Mouse (Mus musculus): ENCODE data around the gene H2afx.
A peak's percentile ranks its signal among the peaks of the same experiment; 100 is the strongest.
"Not testable (repeated sequence)": the region's sequence is repeated elsewhere in the genome, so short reads cannot be mapped to it uniquely, and the experiment has no call there.

Gene H2afx

GRCm38 (mm10) chr9:44334396-44335330 lies at the start of gene H2afx:
Gene H2afx (plus strand): TSS chr9:44334694.
- DNase-seq (ENCODE audit: low spot score in 2 of 2): peak; percentile 99 to 100

DNA sequence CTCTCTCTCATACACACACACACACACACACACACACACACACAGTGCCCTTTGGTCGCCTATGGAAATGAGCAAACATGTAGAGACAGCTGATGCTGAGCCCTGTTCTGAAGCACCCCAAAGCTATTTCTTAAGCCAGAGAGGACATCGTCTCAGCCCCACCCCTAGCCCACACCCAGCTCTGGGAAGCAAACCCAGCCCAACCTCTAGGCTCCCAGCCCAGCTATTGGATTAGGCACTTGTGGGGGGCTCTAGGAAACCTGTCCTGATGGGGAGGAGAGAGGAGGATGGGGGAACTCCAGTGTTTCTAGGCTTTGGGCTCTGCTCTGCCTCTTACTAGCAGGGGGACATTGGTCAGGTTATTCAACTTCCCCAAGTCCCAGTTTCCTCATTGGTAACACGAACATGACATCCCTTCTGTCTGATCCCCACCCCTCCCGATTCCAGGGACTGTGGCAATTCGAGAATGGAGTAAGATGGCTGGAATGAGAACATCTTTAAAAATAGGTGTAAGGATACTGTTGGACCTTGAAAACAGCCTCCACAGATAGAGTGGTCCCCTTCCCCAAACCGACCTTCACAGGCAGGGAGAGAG lies 48.1 kb upstream of the H2afx start:
- no peak for DNase-seq (ENCODE audit: low spot score in 2 of 2)

DNA sequence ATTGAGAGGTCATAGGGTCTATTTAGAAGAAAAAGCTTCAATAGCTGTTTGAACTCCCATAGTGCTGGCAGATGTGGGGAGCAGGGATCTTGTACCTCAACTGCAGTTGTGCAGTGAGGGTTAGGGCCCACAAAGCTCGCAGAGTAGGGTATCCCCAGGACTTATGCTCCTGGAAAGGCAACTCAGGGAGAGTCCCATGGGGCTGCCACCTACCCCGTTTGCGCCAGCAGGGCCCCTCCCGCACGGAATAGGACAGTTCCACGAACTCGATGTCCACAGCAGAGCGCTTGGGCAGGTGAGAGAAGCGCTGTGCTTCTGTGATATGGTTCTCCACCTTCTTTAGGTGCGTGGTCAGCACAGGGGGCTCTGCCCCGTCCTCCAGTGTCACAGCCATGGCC lies 47.5 kb upstream of the H2afx start:
- no peak for DNase-seq (ENCODE audit: low spot score in 2 of 2)

GRCm38 (mm10) chr9:44287401-44288075 lies 47.0 kb upstream of the H2afx start:
- DNase-seq (ENCODE audit: low spot score in 2 of 2): no peak

GRCm38 (mm10) chr9:44288076-44288958 lies 46.2 kb upstream of the H2afx start, which contains the start of gene Abcg4:
Gene Abcg4 (minus strand): TSS chr9:44288615.
- no peak for DNase-seq (ENCODE audit: low spot score in 2 of 2)

GRCm38 (mm10) chr9:44288959-44289291 lies 45.6 kb upstream of the H2afx start:
- DNase-seq (ENCODE audit: low spot score in 2 of 2): no peak

DNA sequence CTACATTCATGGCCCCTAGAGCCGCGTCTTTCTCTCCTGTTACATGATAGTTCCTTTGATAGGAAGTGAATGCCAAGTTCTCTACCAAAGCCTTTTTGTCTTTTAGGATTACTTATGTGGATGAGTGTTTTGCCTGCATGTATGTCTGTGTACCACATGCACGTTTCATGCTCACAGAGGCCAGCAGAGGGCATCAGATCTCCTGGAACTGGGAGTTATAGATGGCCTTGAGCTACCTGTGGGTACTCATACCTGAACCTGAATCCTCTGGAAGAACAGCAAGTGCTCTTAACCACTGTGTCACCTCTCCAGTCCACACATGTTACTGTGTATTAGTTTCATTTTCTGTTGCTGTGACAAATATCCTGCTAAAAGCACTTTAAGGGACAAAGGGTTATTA lies 42.0 kb upstream of the H2afx start:
- DNase-seq (ENCODE audit: low spot score in 2 of 2): no peak

- not testable (repeated sequence) for DNase-seq (ENCODE audit: low spot score in 2 of 2)
Measured at GRCm38 (mm10) chr9:44300001-44300400, 34.5 kb upstream of the H2afx start.

GRCm38 (mm10) chr9:44305466-44306079 lies 28.9 kb upstream of the H2afx start, which contains the start of gene Hinfp:
Gene Hinfp (minus strand): TSS chr9:44305671.
- peak; percentile 99 for DNase-seq (ENCODE audit: low spot score in 2 of 2)

- no peak for DNase-seq (ENCODE audit: low spot score in 2 of 2)
Measured at GRCm38 (mm10) chr9:44306532-44306931, 28.0 kb upstream of the H2afx start.

DNA sequence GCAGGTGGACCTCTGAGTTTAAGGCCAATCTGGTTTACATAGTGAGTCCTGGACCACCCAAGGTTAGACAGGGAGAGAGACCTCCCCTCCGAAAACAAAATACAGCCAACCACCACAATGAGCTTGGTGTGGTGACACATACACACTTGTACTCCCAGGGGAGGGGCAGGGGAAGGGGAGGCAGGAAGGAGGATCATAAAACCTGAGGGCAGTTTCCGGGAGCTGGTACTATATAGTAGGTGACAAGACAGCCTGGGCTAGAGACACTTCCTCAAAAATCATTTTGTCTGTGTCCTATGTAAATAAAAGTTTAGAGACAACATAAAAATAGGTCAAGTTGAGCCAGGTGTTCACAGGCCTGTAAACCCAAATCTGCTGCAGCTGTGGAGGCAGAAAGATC lies 27.2 kb upstream of the H2afx start:
- no peak for DNase-seq (ENCODE audit: low spot score in 2 of 2)

GRCm38 (mm10) chr9:44309756-44310155 lies 24.7 kb upstream of the H2afx start:
- DNase-seq (ENCODE audit: low spot score in 2 of 2): no peak

- no peak for DNase-seq (ENCODE audit: low spot score in 2 of 2)
Measured at GRCm38 (mm10) chr9:44310750-44311135, 23.8 kb upstream of the H2afx start.

- DNase-seq (ENCODE audit: low spot score in 2 of 2): peak; percentile 65 to 78
Measured at GRCm38 (mm10) chr9:44311136-44312134, 23.1 kb upstream of the H2afx start.

DNA sequence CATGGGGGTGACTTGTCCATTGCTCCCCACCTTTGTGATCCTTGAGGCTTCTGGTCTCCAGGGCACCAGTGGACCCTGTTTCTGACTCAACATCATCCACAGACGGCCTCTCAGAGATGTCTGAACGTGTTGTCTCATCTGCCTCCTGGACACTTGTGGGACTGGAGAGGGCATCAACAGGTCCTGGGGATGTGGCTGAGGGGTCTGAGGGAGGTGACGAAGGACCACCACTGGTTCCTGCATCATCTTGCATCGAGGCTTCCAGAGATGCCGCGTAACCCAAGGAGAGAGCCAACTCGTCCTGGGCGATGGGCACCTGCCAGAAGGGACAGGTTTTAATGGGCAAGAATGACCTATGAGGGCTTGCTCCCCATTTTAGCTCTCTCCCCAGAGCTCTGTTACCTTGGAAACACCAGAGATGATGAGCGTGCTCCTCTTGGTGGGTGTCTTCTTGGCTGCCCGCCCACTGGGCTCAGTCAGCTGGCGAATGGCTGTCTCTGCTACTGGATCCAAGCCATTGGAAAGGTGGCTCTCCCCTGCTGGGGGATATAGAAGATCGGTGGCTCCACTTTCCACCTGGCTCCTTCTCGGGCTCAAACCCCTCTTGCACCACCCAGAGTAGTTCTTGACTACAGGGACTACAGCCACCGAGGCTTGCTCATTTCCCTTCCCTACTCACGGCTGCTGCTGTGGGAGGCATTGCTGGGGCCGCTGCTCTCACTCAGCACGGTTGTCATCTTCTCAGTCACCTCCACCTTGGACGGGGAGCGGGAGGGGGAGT lies 20.8 kb upstream of the H2afx start:
- no peak for DNase-seq (ENCODE audit: low spot score in 2 of 2)

DNA sequence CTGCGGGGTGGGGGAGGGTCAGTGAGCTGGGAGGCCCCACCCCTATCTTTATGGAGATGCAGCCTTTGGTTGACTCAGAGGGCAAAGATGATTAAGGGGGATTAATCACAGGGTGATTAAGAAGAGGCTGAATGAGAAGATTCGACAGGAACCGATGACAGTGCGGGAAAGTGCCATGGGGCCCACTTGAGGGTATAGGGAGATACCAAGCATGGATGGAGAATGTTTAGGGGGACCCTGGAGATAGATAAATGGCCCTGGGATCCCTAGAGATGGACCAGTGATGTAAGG lies 20.3 kb upstream of the H2afx start:
- no peak for DNase-seq (ENCODE audit: low spot score in 2 of 2)

- DNase-seq (ENCODE audit: low spot score in 2 of 2): no peak
Measured at GRCm38 (mm10) chr9:44314910-44315309, 19.6 kb upstream of the H2afx start.

- DNase-seq (ENCODE audit: low spot score in 2 of 2): no peak
Measured at GRCm38 (mm10) chr9:44317452-44317851, 17.0 kb upstream of the H2afx start.

DNA sequence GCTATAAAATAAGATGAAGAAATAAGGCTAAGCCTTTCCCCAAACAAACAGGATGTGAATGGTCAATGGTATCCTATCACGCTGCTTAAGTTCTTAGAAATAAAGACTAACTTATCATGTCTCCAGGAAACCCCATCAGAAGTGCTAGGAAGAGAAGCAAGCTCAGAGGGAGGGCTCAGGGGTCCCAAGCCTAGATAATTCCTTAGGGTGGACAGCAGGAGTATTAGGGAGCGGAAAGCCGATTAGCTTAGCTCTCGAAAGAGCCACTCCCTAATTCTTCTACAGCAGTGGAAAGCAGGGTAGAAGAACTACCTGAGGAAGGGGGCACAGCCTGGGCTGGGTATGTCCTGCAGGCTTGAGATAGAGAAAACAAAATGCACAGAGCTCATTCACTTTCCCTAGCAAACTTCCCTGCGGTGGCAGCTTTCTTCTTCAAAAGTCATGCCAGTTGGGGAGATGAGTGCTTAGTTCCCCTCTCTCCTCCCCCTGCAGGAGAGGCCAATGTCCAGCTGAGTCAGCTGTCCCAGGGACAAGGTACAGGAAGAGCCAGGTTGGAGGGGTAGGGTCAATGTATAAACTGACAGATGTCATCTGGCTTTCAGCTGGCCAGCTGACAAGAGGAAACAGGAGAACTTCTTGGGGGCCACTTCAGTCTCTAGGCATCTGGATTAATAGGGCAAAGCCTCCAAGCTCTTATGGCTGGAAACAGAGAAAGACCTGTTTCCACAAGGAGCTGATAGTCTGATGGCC lies 16.2 kb upstream of the H2afx start:
- DNase-seq (ENCODE audit: low spot score in 2 of 2): no peak
